Mouse (Mus musculus) layer of hippocampus, postnatal 25 days (tissue): Measurements from ENCODE around the gene Fkbp4. TPM values are rescaled to one million over a fixed set of nuclear protein-coding genes. Genes with fewer than 3 reads are reported as not detected.
A peak's percentile ranks its signal among the peaks of the same experiment; 100 is the strongest.

Source experiments
- DNase-seq, 2 experiments: peaks; one replicate each; pipeline ENCODE4 v3.0.0; 2022; ENCODE audit warnings: mixed read lengths in 2 of 2, low spot score in 1 of 2; ENCODE audit errors: extremely low spot score in 1 of 2
- total RNA-seq, 2 experiments: library from RNA; stranded (reverse); gene quantifications; 2 replicates each; pipeline ENCODE4 v1.2.3; 2021

Gene Fkbp4
- 100 to 1,000 TPM; 107 to 120 TPM for total RNA-seq

DNA sequence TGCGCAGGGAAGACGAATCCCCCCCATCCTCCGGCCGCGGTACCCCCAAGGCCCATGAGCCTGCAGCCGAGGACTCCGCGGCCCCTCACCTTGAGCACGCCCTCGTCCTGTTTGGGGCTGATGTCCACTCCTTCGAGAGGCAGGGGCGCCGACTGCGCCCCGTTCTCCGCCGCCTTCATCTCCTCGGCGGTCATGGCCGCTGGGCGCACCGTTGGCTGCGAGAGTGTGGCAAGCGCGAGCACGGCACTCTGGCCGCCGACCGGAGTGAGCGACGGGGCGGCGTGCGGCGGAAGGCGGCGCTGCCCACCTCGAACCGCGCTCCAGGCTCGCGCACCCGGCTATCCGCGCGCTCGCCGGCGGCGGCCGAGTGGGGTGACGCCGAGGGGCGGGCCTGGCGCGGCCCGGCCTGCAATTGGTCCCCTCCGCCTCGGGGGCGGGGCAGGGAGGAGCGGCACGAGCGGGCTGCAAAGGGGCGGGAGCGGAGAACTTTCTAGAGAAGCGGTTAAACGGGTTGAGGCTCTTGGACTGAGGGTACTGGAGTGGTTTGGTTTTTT lies at the start of gene Fkbp4:
TSS of gene Fkbp4 (minus strand) at position 361 of the 554 bp plus-strand sequence.
- DNase-seq = peak; percentile 83 to 90

DNA sequence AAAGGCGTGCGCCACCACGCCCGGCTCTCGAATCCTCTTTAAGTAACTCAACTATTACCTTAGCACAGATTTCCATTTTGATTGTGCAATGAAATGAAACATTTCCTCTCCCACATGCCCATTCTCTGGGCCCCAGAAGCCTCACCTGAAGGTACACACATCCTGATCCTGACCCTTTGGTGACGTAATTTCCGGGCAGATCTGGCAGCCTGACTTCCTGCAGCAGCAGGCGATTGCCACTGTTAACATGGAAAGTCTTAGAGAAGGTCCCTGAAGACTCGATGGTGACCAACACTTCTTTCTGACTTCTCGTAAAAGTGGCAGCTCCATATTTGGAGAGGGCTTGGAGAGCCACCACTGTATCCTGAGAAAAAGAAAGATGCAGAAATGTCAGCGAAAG lies 49.3 kb upstream of the Fkbp4 start:
- DNase-seq = no peak

DNA sequence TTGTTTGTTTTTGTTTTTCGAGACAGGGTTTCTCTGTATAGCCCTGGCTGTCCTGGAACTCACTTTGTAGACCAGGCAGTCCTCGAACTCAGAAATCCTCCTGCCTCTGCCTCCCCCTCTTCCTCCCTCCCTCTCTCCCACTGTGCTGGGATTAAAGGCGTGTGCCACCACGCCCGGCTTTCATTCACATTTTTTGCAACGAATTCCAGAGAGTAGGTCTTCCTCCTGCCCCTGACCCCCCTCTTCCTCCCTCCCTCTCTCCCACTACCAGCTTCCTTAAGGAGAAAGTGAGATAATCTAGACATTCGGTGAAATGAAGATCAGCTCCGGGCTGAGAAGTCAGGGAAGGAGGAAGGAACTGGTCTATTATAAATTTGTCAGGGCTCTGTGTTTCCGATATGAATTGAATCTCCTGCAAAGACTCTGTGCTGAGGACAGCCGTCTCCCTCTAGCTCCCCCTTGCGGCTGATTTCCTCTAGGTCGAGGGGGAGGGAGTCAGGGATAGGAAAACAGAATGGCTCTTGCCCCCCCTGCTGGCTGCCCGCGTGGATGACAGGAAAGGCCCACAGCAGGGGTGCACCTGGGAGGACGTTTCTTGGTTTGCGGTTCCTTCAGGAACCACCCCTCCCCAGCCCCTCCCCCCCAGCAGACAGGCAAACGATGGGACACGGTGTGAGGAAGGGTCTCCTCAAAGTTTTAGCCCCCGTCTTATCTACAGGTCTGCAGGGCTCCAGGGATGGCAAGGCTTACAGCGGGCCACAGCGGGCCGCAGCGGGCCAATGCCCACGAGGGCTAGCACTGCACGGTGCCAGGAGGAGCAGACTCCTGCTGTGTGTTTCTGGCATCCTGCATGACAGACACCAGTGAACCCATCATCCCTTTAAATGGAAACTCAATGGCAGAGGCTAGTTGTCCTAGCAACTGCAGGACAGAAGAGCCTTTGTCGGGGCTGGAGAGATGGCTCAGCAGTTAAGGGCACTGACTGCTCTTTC lies 41.3 kb upstream of the Fkbp4 start:
- peak; percentile 99 to 100 for DNase-seq

DNA sequence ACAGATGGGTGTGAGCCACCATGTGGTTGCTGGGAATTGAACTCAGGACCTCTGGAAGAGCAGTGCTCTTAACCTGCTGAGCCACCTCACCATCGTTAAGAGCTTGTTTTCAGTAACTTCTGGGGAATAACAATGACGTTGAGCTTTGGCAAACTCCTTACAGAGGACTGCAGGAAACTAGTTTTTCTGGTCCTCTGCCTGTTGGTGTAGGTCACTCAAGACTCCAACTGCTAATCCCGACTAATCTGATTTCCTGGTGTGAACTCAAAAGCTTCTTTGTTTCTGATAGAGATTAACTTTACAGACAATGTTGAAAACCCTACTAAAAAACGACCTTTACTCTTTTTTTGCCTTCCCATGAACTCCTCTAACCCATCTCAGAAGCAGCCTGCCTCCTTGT lies 39.0 kb upstream of the Fkbp4 start:
- DNase-seq = no peak

DNA sequence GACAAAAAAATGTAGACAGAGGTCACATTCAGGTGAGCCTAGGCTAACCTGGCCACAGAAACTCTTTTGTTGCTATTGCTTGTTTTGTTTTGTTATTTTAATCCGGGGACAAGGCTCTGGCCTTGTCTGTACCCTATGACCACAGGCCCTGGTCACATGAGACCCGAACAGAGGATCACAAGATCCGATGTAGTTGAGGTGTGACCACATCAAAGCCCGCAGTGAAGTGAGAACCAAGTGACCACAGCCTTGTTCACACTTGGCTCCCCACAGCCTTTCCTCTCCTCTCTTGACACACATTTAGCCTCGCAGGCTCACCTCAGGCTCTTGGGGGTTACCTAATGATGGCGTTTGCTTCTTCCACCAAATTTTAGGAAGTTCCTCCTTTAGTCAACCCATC lies 35.6 kb upstream of the Fkbp4 start:
- no peak for DNase-seq

DNA sequence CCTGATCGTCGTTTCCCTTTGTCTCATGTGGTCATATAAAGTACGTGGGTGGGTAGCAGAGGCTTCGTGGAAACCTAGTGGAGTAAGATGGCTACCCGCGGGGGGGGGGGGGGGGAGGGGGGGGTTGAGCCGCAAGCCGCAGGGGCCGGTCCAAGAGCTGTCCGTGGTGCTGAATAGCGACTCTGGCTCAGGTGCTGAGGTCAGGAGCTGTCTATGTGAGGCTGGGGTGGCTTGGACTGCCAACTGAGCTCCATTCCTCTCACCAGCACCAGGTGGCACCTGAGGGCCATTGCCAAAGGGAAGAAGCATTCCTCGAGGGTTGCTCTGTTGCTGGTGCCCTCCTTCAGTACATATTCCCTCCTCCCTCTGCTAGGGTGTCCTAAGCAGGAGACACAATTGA lies 31.0 kb upstream of the Fkbp4 start:
- DNase-seq = no peak

DNA sequence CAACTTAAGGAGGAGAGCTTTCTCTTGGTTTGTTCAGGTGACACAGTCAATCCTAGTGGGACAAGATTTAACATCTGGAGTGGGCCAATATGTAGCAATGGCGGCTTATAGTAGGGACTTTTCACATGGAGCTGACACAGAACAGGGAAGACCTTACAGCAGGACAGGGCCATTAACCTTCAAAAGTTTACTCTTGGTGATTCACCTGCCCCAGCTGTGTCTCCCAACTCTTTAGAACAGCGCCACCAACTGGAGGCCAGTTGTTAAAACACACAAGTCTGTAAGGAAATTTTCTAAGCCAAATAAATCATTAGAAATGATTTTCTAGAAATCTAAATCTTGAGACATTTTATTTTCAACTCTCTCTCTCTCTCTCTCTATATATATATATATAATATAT lies 28.8 kb upstream of the Fkbp4 start:
- no peak for DNase-seq

DNA sequence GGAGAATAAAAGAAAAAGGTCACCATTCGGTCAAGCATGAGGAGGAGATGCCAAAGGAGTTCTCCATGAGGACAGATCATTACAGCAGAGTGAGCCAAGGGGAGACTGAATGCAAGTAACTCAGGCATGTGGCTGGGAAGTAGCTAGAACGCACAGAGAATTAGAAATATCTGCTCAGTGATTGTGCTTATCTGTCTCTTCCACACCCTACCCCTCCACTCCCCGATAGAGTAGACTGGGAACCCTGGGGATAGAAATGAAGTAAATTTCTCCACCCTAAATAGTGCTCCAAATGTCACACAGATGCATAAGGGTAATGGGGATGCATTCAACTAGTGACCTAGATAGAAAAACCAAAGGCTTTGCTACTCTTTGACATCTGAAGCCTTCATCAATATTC lies 28.1 kb upstream of the Fkbp4 start:
- DNase-seq = no peak

DNA sequence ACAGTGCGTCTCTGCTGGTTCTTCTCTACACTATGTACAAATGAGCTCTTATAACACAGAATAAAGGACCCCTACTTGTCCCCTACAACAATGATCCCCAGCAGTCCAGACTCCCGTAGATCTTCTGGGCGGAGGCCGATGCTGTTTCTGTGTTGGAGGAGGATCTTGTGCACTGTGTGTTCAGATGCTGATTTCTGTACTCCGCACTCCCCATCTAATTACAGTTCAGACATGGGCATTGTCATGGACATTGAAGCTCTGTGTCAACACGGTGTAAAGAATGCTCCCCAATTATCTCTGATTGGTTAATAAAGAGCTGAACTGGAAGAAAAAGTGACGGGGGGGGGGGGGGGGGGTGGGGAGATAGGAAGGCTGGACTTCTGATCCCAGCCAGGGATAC lies 27.6 kb upstream of the Fkbp4 start:
- no peak for DNase-seq

DNA sequence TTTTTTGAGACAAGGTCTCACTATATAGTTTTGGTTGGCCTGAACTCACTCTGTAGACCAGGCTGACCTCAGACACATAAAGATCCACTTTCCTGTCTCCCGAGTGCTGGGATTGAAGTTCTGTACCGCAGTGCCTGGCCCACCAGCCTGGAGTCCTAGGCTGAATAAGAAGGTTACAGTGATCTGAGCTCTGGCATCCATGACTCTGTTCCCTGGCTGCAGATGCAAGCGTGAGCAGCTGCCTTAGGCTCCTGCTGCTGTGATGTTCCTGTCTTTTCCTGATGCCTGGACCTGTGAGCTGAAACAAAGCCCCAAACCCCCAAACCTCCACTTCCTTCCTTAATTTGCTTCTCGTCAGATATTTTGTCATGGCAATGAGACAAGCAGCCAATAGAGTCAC lies 26.5 kb upstream of the Fkbp4 start:
- no peak for DNase-seq

DNA sequence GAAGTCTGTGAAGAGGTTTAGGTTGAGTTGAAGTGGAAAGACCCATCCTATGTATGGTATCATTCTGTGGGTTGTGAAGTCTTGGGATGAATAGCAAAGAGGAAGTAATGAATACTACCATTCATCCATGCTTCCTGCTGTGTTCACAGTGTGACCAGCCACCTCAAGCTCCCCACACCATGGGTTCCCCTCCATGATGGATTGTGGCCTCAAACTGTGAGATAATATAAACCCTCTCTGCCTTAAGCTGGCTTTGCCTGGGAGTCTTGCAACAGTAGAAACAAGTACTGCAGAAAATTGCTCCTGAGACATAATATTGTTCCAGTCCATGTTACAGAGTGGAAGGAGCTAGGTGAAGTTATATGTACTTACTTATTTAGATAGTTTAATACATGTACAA lies 23.1 kb upstream of the Fkbp4 start:
- no peak for DNase-seq

DNA sequence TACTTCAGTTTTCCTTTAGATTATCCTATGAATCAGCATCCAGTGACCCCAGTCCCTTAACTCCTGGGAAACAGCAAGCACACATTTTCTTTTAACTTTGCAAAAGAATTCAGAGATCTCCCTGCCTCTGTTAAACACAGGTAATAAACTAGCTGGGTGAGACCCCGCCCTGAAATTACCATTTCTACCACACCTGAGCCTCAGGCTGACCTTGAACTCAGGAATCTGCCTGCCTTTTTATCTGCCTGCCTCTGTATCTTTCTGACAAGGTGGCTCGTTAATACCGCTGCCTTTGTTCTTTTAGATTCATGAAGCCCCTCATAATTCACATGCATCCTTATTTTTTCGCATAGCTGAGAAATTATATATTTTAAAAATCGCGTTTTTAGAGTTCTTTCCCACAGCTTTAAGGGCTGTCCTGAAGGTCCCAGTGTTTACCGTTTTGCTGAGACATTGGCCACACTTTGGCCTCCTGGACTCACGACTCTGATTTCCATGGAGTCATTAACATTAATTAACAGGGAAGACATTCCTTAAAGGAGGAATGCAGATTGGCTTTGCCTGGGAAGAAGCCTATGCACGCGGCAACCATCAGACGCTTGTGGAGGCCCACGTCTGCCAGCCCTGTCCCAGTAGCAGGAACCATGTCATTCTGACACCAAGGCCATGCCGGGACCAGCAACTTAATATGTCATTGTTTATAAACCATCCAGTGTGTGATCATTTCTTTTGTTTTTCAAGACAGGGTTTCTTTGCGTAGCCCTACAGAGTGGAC lies 22.4 kb upstream of the Fkbp4 start:
- no peak for DNase-seq

DNA sequence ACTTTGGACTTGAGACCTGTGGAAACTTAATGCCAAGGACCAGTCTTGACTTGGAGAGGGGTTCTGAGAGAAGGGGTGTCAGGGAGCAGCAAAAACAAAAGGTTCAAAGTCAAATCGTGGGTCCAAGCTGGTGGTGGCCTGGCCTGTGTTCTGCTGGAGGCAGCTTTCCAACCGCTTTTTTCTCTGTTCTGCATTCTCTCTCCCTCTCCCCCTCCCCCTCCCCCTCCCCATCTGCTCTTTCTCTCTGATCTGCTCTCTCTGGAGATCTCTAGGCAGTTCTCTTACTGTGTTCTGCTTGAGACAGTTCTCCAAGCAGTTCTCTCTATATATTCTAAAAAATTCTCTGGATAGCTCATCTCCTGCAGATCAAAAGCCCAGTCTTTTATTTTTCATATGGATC lies 21.8 kb upstream of the Fkbp4 start:
- DNase-seq = no peak

DNA sequence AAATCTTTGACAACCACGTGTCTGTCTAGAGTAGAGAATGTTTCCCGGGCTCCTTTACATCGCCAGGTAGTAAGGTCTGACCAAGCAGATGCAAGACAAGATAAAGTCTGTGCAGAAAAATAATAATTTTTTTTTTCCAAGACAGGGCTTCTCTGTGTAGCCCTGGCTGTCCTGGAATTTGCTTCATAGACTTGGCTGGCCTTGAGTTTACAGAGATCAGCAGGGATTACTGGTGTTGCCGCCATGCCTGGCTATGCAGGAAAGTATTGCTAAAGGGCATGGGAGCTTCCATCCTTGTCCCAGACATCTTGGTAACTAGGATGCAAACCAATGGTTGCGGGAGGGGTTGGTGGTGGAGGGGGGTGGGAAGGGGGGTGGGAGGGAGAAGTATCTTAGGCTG lies 18.7 kb upstream of the Fkbp4 start:
- DNase-seq = no peak

DNA sequence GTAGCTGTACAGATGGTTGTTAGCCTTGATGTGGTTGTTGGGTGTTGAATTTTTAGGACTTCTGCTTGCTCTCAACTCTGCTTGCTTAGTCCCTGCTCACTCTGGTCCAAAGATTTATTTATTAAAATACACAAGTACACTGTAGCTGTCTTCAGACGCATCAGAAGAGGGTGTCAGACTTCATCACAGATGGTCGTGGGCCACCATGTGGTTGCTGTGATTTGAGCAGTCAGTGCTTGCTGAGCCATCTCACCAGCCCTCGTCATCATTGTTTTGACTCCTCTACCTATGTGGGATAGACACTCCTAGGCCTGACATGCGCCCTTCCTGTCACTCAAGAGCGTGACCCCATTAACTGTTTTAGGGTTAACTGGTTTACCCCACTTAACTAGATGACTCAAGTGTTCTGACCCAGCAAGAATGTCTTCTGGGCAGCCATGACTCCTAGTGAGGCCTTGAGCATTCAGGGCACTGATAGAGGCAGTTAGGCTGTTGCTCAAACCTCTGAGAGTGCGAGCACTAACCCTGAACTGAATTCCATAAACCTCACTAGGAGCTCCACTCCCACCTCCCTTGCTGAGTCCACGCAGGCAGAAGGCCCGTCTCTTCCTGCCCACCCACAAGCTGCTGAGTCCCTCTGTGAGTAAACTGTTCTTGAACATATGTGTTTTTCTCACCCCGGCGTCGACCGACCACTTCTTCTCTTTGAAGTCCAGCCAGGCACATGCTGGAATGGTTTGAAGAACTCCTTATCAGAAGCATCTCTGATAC lies 17.5 kb upstream of the Fkbp4 start:
- DNase-seq = peak in 1 of 2 experiments; percentile 31

DNA sequence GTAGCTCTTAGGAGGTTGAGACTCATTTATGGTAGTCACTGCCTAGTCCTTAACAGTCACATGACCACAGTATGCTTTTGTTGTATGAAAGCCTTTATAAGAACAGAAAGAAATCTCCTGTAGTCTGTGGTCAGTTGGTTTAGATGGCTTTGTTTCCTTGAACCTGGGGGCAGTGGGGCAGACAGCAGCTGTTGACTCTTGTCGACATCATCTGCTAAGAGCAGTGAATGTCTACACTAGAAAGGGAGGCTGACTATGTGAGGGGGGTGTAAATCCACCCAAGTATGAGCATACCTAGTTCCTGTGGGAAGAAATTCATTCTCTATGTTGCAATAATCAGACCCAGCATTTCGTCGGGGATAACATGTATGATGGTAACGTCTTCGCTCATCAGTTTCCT lies 8.6 kb upstream of the Fkbp4 start:
- no peak for DNase-seq

DNA sequence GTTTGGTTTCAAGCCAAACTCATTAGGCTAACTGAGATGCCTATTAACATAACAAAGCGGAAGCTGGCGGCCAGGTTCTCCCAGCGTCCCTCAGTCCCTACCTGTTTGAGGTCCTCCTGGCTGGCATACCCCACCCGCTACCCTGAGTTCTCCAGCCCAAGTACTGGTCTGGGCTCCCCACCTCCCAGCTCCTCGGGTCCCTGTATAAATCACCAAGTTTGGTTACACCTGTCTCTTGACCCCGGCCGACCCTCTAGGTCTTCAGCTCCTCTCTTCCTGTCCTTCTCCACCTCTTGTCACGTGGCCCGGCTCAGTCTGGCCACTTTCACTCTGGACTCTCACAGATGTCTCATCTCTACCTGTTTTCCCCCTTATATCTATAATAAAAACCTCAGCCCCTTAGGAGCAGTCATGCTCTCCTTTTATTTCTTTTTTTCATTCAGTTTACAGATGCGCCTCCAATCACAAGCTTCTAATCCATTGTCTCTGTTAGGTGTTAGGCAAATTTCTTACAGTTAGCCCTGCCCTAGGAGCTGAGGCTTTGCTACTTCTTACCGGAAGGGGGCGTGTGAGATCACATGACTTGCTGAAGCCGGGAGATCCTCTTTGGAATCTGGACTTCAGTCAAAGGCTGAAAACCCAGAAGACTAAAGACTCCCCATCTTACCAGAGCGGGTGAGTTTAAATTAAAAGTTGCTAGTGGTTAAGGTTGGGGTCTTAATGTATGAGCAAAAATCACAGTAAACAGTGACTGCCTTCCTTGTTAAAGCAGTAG lies 7.5 kb upstream of the Fkbp4 start:
- peak in 1 of 2 experiments; percentile 40 for DNase-seq

DNA sequence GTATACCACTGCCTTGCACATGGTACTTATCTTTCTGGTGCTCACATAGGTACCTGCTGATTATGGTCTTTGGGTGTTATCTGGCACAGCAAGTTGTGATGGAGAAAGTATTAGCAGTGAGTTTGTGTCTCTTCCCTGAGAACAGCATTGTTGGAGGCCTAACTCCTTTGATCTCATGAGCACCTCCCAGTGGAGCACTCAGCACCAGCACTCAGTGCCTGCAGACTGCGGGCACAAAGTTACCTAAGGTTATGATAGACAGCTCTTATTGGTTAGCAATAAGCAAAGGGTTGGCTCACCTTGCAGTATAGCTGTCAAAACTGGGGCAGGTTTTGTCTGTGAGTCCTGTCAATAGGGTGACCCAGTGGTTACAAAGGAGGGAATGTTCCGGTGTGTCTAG lies 1.8 kb upstream of the Fkbp4 start:
- no peak for DNase-seq

DNA sequence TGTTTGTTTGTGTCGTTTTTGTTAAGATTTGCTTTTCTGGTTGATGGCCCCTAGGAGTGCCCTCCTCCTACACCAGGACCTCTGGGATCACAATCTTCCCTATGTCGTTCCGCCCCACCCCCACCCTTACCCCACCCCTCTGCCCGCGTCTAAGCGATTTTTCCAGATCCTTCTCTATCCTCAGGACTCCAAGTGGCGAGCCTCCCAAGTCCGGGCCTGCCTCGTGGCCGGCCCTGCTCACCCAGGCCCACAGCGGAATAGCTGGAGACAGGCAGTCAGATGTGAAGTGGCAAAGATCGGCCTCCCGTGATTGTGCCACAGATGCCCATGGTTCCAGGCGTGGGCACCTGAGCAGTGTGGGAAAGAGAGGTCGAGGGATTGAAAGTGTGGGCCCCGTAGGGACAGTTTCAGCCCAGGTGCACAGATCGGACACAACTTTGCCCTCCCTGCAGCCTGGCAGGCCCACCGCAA lies 429 bp upstream of the Fkbp4 start:
- no peak for DNase-seq
